Mouse (Mus musculus) gastrocnemius, adult 18-20 months (tissue): ENCODE measurements around the gene Fam71f2. TPM values are rescaled to one million over a fixed set of nuclear protein-coding genes. Genes with fewer than 3 reads are reported as not detected.

Experiments used
- total RNA-seq, 2 experiments: library from RNA; stranded (reverse); gene quantifications; 2 replicates each; pipeline ENCODE4 v1.2.3; 2021

Fam71f2 gene
- total RNA-seq, 2 experiments from 2014 or later: not detected

Other genes with a start within 250 kb of the Fam71f2 start
- gene Lep, start 219.4 kb upstream of the Fam71f2 start, total RNA-seq: 10 to 100 TPM in 1 of 2 experiments, under 1 TPM in 1; 0.48 to 13.2 TPM
- 10 to 100 TPM; 12.9 to 15.2 TPM for gene Rbm28, start 114.6 kb upstream of the Fam71f2 start, total RNA-seq
- under 1 TPM; 0.30 to 1.00 TPM for gene Prrt4, start 100.0 kb upstream of the Fam71f2 start, total RNA-seq
- gene Impdh1, start 63.2 kb upstream of the Fam71f2 start, total RNA-seq: 10 to 100 TPM in 1 of 2 experiments, 1 to 10 TPM in 1; 9.2 to 12.8 TPM
- 1 to 10 TPM; 2.4 to 3.7 TPM for gene Hilpda, start 7.1 kb upstream of the Fam71f2 start, total RNA-seq
- not detected for gene Fam71f1, start 39.5 kb downstream of the Fam71f2 start, total RNA-seq
- gene Calu, start 68.5 kb downstream of the Fam71f2 start, total RNA-seq: 10 to 100 TPM; 71.3 to 96.1 TPM
- under 1 TPM in 1 of 2 experiments, not detected in 1; 0.26 TPM for gene Opn1sw, start 108.9 kb downstream of the Fam71f2 start, total RNA-seq
- 10 to 100 TPM; 11.8 to 12.2 TPM for gene Ccdc136, start 116.7 kb downstream of the Fam71f2 start, total RNA-seq
- 100 to 1,000 TPM; 349 to 691 TPM for gene Flnc, start 153.7 kb downstream of the Fam71f2 start, total RNA-seq
- 100 to 1,000 TPM; 118 to 125 TPM for gene Atp6v1f, start 188.1 kb downstream of the Fam71f2 start, total RNA-seq
- under 1 TPM in 1 of 2 experiments, not detected in 1; 0.37 TPM for gene Atp6v1fnb, start 191.8 kb downstream of the Fam71f2 start, total RNA-seq
- 1 to 10 TPM; 3.9 to 6.4 TPM for gene Kcp, start 228.4 kb downstream of the Fam71f2 start, total RNA-seq
- 1 to 10 TPM; 2.9 to 3.9 TPM for gene Irf5, start 247.0 kb downstream of the Fam71f2 start, total RNA-seq